In the genomic region with DNA sequence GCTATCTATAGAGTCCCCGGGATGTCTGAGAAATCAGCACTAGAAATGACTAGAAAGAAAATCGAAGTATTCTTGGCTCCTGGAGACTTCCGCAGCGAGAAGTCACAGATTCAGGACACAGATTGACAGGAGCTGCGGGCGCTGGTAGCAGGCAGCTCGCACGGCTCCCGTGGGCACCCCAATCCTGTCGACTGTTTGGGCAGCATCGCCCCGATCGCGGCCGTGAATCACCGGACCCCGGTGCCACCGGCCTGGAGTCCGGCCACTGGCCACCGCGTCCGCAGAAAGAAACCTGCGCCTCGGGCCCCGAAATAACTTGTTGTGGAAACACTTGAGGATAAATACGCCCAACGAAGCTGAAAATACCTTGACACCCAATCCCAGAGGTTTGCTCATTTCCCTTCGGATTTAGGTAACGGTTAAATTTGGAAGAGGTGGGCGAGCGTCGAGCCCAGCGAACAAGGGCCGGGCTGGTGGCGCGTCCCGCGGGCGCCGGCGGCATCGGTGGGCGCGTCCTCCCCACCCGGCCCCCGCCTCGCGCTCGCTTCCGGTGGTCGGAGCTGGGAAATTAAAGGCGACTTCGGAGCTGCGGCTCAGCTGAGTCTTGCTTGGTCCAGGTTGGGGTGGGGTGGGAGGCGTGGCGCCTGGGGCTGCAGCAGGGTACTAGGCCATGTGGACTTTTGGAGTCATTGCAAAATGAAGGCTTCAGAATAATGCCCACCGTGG, we compare ENCODE assay signal across 8 mouse cellular contexts. TPM values are rescaled to one million over a fixed set of nuclear protein-coding genes. Genes with fewer than 3 reads are reported as not detected.
DNase-seq lines count a peak whose midpoint lies in the region; ATAC-seq and TF ChIP-seq lines count a peak whose summit lies in the region.

No protein-coding gene starts in this region.

- no peaks in the 10 kb centered on the region for H3K9me3 ChIP-seq in midbrain, embryonic 11.5 days (ENCODE audit: control insufficient read depth, low read length)

- H3K9ac ChIP-seq in midbrain, embryonic 11.5 days (ENCODE audit: low read length), result no peak overlapping the region

- no peak for TF ChIP-seq CTCF in embryonic fibroblast, embryonic 13.5 days (IDR thresholded peaks at IDR 0.05; ENCODE audit: borderline replicate concordance, insufficient read depth, low read length)

- ATAC-seq in midbrain, embryonic 11.5 days (ENCODE audit: low FRiP score), result no peak
- ATAC-seq in frontal cortex, adult (ENCODE audit: low TSS enrichment), result no peak

- no peaks in the 10 kb centered on the region for H3K36me3 ChIP-seq in midbrain, embryonic 11.5 days (ENCODE audit: control insufficient read depth, insufficient read depth, low read length)

- peaks cover 75% of the 10 kb centered on the region for H3K27me3 ChIP-seq in midbrain, embryonic 11.5 days (ENCODE audit: control insufficient read depth, insufficient read depth, low read length)

- peak; percentile 10 to 30 for DNase-seq in cerebellum, postnatal 14 days
- DNase-seq in cerebellum, adult 11-12 months, result no peak
- peak; percentile 51 for DNase-seq in CD4-positive helper T cell, adult 2 months (ENCODE audit: low read depth, low spot score)
- peak; percentile 58 for DNase-seq in induced T-regulatory cell, adult 2 months (ENCODE audit: low read depth)
- DNase-seq in midbrain, embryonic 11.5 days (ENCODE audit: low spot score, missing footprints), result peak; percentile 94
- DNase-seq in thymus, postnatal 4 days, result peak; percentile 68

- peak overlapping the region; percentile 27 for H3K4me2 ChIP-seq in midbrain, embryonic 11.5 days

- peak overlapping the region; percentile 18; the same call in 1 of the 2 replicates for H3K4me3 ChIP-seq in embryonic fibroblast, embryonic 13.5 days (ENCODE audit: insufficient read depth, low read length)
- H3K4me3 ChIP-seq in midbrain, embryonic 11.5 days (ENCODE audit: low read depth, low read length), result peak overlapping the region; percentile 27

- no peak overlapping the region for H3K27ac ChIP-seq in embryonic fibroblast, embryonic 13.5 days (ENCODE audit: insufficient read depth, low read length)
- H3K27ac ChIP-seq in midbrain, embryonic 11.5 days (ENCODE audit: low read depth, low read length), result no peak overlapping the region; the same call in 1 of the 2 replicates

- TF ChIP-seq POLR2A in embryonic fibroblast, embryonic 13.5 days (IDR thresholded peaks at IDR 0.05; ENCODE audit: low read depth, low read length), result no peak

- H3K4me1 ChIP-seq in embryonic fibroblast, embryonic 13.5 days (ENCODE audit: control insufficient read depth, insufficient read depth, low read length), result peaks cover 1% of the 10 kb centered on the region; the same call in 1 of the 2 replicates
- peaks cover 35% of the 10 kb centered on the region for H3K4me1 ChIP-seq in midbrain, embryonic 11.5 days (ENCODE audit: control insufficient read depth, insufficient read depth, low read length)

- 0% methylated on average over 57 of the region's 57 CpGs for WGBS in midbrain, embryonic 11.5 days

RNA-seq across cellular contexts. Expression of a gene that starts 0.6 kb away (rescaled TPM):
- polyA plus RNA-seq in embryonic fibroblast, embryonic 13.5 days (2011; ENCODE audit: insufficient read length, low read depth, missing spikeins), result not detected in 2 replicates
- polyA plus RNA-seq in midbrain, embryonic 11.5 days (2014; fragmentation: Nextera tagmentation; extraction: Ambion mirVana), result not detected in 2 replicates
